Mouse (Mus musculus) hindbrain, embryonic 15.5 days (tissue): ENCODE results near the gene Cldn10. TPM values are rescaled to one million over a fixed set of nuclear protein-coding genes. Genes with fewer than 3 reads are reported as not detected.
A peak's percentile ranks its signal among the peaks of the same experiment; 100 is the strongest.

Experiments used
- ATAC-seq: fragments of 200-750 bp; cut with Nextera tagmentation; 2 replicates; pipeline ENCODE4 v1.8.0; 2017; ENCODE audit warnings: low read depth, moderate number of reproducible peaks, moderate TSS enrichment; ENCODE audit not compliant: low FRiP score
- H3K27ac ChIP-seq: fragments of 300-500 bp; sonication (generic); replicated peaks from 2 replicates; pipeline ENCODE4 v1.5.1; 2015; ENCODE audit warnings: mild to moderate bottlenecking, inconsistent platforms
- H3K27me3 ChIP-seq: fragments of 300-500 bp; sonication (generic); 2 replicates; pipeline ENCODE4 v1.6.1; 2015; ENCODE audit warnings: control low read depth, inconsistent platforms
- H3K36me3 ChIP-seq: fragments of 300-500 bp; sonication (generic); 2 replicates; pipeline ENCODE4 v1.6.1; 2015; ENCODE audit warnings: control low read depth, inconsistent platforms
- H3K4me1 ChIP-seq: fragments of 300-500 bp; sonication (generic); replicated peaks from 2 replicates; pipeline ENCODE4 v1.6.1; 2015; ENCODE audit warnings: control low read depth, inconsistent platforms
- H3K4me2 ChIP-seq: fragments of 300-500 bp; sonication (generic); 2 replicates; pipeline ENCODE4 v1.6.1; 2015; ENCODE audit warnings: moderate library complexity, mild to moderate bottlenecking, inconsistent platforms
- H3K4me3 ChIP-seq: fragments of 300-500 bp; sonication (generic); 2 replicates; pipeline ENCODE4 v1.5.1; 2015; ENCODE audit warnings: mild to moderate bottlenecking, inconsistent platforms
- H3K9ac ChIP-seq: fragments of 300-500 bp; sonication (generic); 2 replicates; pipeline ENCODE4 v1.6.1; 2015; ENCODE audit warnings: inconsistent platforms
- H3K9me3 ChIP-seq: fragments of 300-500 bp; sonication (generic); 2 replicates; pipeline ENCODE4 v1.6.1; 2016; ENCODE audit warnings: control low read depth, inconsistent platforms
- WGBS: fragments of 180-500 bp; shearing (Covaris S2); methylation state at CpG from one replicate; pipeline ENCODE4 v1.1.7; 2015; 5-methylcytosine and 5-hydroxymethylcytosine counted together
- polyA plus RNA-seq: library from polyadenylated mRNA; unstranded; fragments of >200 nt; fragmentation: Nextera tagmentation; extraction: Ambion mirVana; gene quantifications from 2 replicates; pipeline ENCODE4 v1.2.1, GENCODE M21; 2015

Gene Cldn10
- polyA plus RNA-seq, 1 experiment from 2014 or later, result 2.9 TPM

GRCm38 (mm10) chr14:118907592-118907991 is 119.9 kb downstream of the Cldn10 start:
- no peak for ATAC-seq

DNA sequence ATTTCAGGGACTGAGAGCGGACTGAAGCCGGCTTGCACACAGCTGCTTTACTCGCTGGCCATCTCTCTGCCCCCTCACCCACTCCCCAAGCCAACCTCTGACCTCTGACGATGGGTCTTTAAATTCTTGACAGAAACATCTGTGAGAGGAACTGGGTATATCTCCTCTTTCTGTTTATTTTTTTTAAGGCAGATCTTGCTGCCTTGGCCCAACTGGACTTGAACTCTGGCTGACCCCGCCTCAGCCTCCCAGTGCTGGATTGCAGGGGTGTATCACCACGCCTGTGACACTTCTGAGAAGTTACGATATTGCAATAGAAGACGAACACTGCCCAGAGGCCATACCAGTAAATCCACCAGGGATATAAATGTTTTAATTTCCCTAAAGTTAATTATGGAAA is 122.2 kb downstream of the Cldn10 start:
- WGBS, result 81% methylated on average over 8 of the region's 8 CpGs
- Histone ChIP-seq H3K9ac (no peak overlapping the region), H3K27me3 (no peaks in the 10 kb centered on the region), H3K4me1 (no peaks in the 10 kb centered on the region), H3K27ac (no peak overlapping the region), H3K36me3 (peaks cover 70% of the 10 kb centered on the region), H3K9me3 (no peaks in the 10 kb centered on the region), H3K4me2 (no peak overlapping the region), H3K4me3 (no peak overlapping the region)
- no peak for ATAC-seq

More at GRCm38 (mm10) chr14:118907592-118907991, 119.9 kb downstream of the Cldn10 start:
- no peaks in the 10 kb centered on the region for H3K27me3 ChIP-seq
- H3K4me3 ChIP-seq, result no peak overlapping the region
- peaks cover 71% of the 10 kb centered on the region for H3K36me3 ChIP-seq
- H3K27ac ChIP-seq, result no peak overlapping the region
- H3K9ac ChIP-seq, result no peak overlapping the region
- H3K4me1 ChIP-seq, result 0 out of 2 replicates have a peak, but pooled peaks cover 6% of the 10 kb centered on the region
- H3K9me3 ChIP-seq, result no peaks in the 10 kb centered on the region
- 80% methylated on average over 8 of the region's 8 CpGs for WGBS
- no peak overlapping the region for H3K4me2 ChIP-seq

- Histone ChIP-seq H3K27ac (no peak overlapping the region), H3K36me3 (peaks cover 74% of the 10 kb centered on the region), H3K4me1 (no peaks in the 10 kb centered on the region), H3K4me2 (no peak overlapping the region), H3K9me3 (no peaks in the 10 kb centered on the region), H3K27me3 (no peaks in the 10 kb centered on the region), H3K4me3 (no peak overlapping the region), H3K9ac (no peak overlapping the region)
- WGBS, result 72% methylated on average over 29 of the region's 29 CpGs
- ATAC-seq, result no peak
These were observed 122.9 kb downstream of the Cldn10 start for GRCm38 (mm10) chr14:118910332-118911222.

- H3K9me3 ChIP-seq, result no peaks in the 10 kb centered on the region
- H3K36me3 ChIP-seq, result peaks cover 72% of the 10 kb centered on the region
- H3K4me1 ChIP-seq, result no peaks in the 10 kb centered on the region
- no peak overlapping the region for H3K4me2 ChIP-seq
- 95% methylated on average over 6 of the region's 6 CpGs for WGBS
- no peak overlapping the region for H3K9ac ChIP-seq
- H3K4me3 ChIP-seq, result no peak overlapping the region
- ATAC-seq, result no peak
- H3K27ac ChIP-seq, result no peak overlapping the region
- H3K27me3 ChIP-seq, result no peaks in the 10 kb centered on the region
These were observed 123.8 kb downstream of the Cldn10 start for GRCm38 (mm10) chr14:118911521-118911920.

GRCm38 (mm10) chr14:118913651-118914050 is 125.9 kb downstream of the Cldn10 start:
- 87% methylated on average over 5 of the region's 5 CpGs for WGBS
- ATAC-seq, result no peak

DNA sequence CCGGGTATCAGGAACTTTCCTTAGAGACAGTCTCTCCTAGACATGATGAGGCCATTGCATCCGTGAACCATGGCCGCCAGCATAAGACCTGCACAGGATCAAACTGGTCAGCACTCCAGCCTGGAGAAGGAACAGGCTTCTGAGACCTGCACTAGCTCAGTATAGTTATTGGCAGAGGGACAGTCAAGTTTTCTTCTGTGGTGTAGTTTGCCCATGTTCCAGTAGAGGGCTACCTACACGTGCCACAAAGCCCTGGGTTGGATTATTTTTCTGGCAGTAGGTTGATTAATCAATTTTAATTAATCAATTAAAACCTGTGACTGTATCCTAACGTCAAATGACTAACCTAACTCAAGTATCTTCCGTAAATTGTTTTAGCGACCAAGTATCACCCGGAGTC is 131.3 kb downstream of the Cldn10 start:
- H3K36me3 ChIP-seq, result peaks cover 23% of the 10 kb centered on the region
- ATAC-seq, result no peak
- WGBS, result 65% methylated on average over 8 of the region's 8 CpGs

More at GRCm38 (mm10) chr14:118913651-118914050, 125.9 kb downstream of the Cldn10 start:
- no peaks in the 10 kb centered on the region for H3K9me3 ChIP-seq
- H3K4me1 ChIP-seq, result no peaks in the 10 kb centered on the region
- no peak overlapping the region for H3K9ac ChIP-seq
- no peaks in the 10 kb centered on the region for H3K27me3 ChIP-seq
- peaks cover 65% of the 10 kb centered on the region for H3K36me3 ChIP-seq
- H3K4me2 ChIP-seq, result no peak overlapping the region
- H3K27ac ChIP-seq, result no peak overlapping the region
- H3K4me3 ChIP-seq, result no peak overlapping the region

DNA sequence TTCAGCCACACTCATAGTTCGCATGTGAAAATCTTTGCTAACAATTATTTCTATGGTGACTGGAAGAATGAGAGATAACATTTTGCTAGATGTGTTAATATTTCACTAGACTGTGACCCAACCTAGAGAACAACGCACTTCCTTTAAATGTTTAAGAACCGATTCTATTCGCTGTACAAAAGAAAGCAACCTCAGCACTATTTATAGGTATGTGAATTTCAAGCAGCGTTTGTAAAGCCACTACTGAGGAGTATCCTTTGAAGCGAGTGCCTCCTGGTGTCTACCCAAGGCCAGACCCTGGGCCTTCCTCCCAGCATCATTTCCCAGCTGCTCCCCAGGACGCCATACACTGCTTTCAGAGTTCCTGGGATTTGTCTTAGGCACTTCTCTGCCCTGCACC is 132.9 kb downstream of the Cldn10 start:
- Histone ChIP-seq H3K4me2 (peak overlapping the region; percentile 89), H3K27ac (no peak overlapping the region), H3K4me3 (no peak overlapping the region), H3K9ac (no peak overlapping the region), H3K9me3 (no peaks in the 10 kb centered on the region), H3K4me1 (peaks cover 48% of the 10 kb centered on the region), H3K27me3 (no peaks in the 10 kb centered on the region), H3K36me3 (peaks cover 9% of the 10 kb centered on the region; the same call in 1 of the 2 replicates)
- 54% methylated on average over 7 of the region's 7 CpGs for WGBS
- no peak for ATAC-seq

More for the DNA sequence above, 131.3 kb downstream of the Cldn10 start:
- Histone ChIP-seq H3K4me1 (peaks cover 38% of the 10 kb centered on the region), H3K27me3 (no peaks in the 10 kb centered on the region), H3K4me3 (no peak overlapping the region), H3K9me3 (no peaks in the 10 kb centered on the region), H3K27ac (no peak overlapping the region), H3K9ac (no peak overlapping the region), H3K4me2 (no peak overlapping the region)

DNA sequence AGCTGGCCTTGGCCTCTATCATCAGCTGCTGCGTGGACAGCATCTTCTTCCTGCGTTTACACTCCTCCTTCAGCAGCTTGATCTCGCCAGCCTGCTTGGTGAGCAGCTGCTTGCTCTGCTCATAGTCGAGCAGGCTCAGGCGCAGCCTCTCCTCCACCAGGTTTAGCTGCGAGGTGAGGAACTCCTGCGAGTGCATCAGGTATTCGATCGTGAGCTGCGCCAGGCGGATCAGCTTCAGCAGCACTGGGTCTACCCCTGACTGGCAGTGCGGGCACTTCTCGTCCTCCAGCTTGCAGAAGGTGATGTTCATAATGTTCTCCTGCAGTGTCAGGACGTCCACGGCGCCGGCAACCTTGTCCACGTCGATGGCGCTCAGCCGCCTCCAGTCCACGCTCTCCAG is 134.5 kb downstream of the Cldn10 start:
- WGBS, result 15% methylated on average over 22 of the region's 22 CpGs
- no peak overlapping the region for H3K27ac ChIP-seq
- H3K36me3 ChIP-seq, result peaks cover 6% of the 10 kb centered on the region; the same call in 1 of the 2 replicates
- H3K4me1 ChIP-seq, result peaks cover 53% of the 10 kb centered on the region
- no peaks in the 10 kb centered on the region for H3K9me3 ChIP-seq
- H3K27me3 ChIP-seq, result no peaks in the 10 kb centered on the region
- ATAC-seq, result no peak
- H3K9ac ChIP-seq, result peak overlapping the region; percentile 46
- peak overlapping the region; percentile 89 for H3K4me2 ChIP-seq
- H3K4me3 ChIP-seq, result peak overlapping the region; percentile 89

DNA sequence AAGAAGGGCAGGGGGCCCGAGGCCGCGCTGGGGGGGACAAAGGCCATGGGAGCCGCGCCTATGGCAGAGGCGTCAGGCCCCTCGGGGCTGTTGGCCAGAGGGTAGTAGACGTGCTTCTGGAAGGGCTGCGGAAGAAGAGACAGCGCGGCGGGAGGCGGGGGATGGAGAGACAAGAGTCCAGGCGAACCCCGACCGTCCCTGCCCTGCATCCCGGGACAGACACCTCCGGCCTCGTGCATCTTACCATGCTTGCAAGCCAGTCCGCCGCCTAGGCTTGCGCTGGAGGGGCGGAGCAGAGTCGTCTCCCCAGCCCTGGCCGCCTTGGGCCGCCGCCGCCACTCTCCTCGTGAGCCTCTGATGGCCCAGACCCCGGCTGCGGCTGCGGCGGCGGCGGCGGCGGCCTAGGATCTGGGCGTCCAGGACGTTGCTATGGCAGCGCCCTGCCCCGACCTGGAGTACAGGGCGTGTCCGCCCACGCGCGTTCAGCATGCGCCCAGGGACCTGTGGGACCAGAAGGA is 135.0 kb downstream of the Cldn10 start:
- Histone ChIP-seq H3K4me1 (peaks cover 53% of the 10 kb centered on the region), H3K4me2 (peak overlapping the region; percentile 89), H3K27me3 (no peaks in the 10 kb centered on the region), H3K27ac (no peak overlapping the region), H3K4me3 (peak overlapping the region; percentile 89), H3K36me3 (peaks cover 3% of the 10 kb centered on the region; the same call in 1 of the 2 replicates), H3K9ac (peak overlapping the region; percentile 46), H3K9me3 (no peaks in the 10 kb centered on the region)
- WGBS, result under 1% methylated on average over 44 of the region's 47 CpGs
- peak; percentile 4; the same call in 1 of the 2 replicates for ATAC-seq

Other genes starting within 250 kb of the Cldn10 start
- 1.9 and 2.3 TPM in 2 replicates for gene Abcc4, start 81.7 kb upstream of the Cldn10 start, polyA plus RNA-seq
- 89.8 and 93.2 TPM in 2 replicates for gene Dzip1, start 137.6 kb downstream of the Cldn10 start, polyA plus RNA-seq
- 22.3 and 22.6 TPM in 2 replicates for gene Dnajc3, start 150.1 kb downstream of the Cldn10 start, polyA plus RNA-seq